Mouse (Mus musculus): ENCODE measurements around the gene Psip1.

GRCm38 (mm10) chr4:83425119-83425518, 61.1 kb downstream of the Psip1 start:
- TF ChIP-seq MAFK (IDR thresholded peaks at IDR 0.05; ENCODE audit: insufficient read depth, low read depth, low read length) = no peak
- TF ChIP-seq HCFC1 (IDR thresholded peaks at IDR 0.05; ENCODE audit: borderline replicate concordance, insufficient read depth, low read length) = no peak
- no peak for TF ChIP-seq ZC3H11A (IDR thresholded peaks at IDR 0.05; ENCODE audit: borderline replicate concordance, low read depth, low read length)
- TF ChIP-seq CHD2 (IDR thresholded peaks at IDR 0.05; ENCODE audit: low read depth, low read length) = no peak
- TF ChIP-seq ZNF384 (IDR thresholded peaks at IDR 0.05; ENCODE audit: low read depth, low read length) = no peak
